Mouse (Mus musculus) T-helper 17 cell (primary cell): ENCODE data around the gene Fchsd2.

Experiments
- in situ Hi-C, 2 experiments: fragments of 300-600 bp; cut with MboI, MseI; formaldehyde crosslinking; loops; 1 replicate in 1 of 2; 2 replicates in 1 of 2; pipeline ENCODE4 v1.15.1; 2025; ENCODE audit warnings: high pct_unique_total_duplicates in 2 of 2

Gene Fchsd2

DNA sequence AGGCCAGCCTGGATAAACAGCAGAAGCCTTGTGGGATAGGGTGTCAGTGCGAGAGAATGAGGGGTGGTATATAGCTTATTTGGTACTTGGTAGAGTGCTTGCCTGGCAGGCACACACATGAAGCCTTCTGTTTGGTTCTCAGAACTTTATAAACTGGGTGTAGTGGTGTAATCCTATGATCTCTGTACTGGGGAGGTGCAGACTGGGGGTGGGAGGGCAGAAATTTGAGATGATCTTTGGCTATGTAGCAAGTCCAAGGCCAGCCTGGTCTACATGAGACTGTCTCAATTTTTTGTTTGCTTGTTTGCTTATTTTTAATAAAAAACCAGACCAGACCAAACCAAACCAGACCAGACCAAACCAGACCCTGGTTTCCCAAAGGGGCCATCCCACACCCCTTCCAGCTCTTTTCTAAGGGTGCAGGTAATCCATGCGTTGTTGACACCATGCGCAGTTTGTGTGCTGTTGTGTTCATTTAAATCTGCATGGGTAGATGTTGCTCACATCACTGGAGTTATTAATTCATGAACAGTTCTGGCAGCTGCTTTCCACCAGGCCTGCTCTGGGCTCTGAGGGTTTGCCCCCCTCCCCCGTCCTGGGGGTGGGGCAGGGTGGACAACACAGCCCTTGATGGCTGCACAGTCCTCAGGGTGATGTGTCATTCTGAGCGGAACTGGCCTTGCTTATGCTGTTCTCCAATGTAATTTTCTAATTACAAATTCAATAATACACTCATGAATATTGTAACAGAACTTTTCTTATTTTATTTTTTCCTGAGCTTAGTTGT is 239.6 kb downstream of the Fchsd2 start:
- in situ Hi-C loops = no loop called here
